Mouse (Mus musculus) forebrain, embryonic 12.5 days (tissue): ENCODE data around the gene Ehmt2. TPM values are rescaled to one million over a fixed set of nuclear protein-coding genes. Genes with fewer than 3 reads are reported as not detected.

Experiments used
- ATAC-seq: fragments of 200-750 bp; cut with Nextera tagmentation; 2 replicates; pipeline ENCODE4 v1.8.0; 2017; ENCODE audit warnings: moderate TSS enrichment; ENCODE audit not compliant: low FRiP score
- H3K27ac ChIP-seq: fragments of 300-500 bp; sonication (generic); 2 replicates; pipeline ENCODE4 v1.5.1; 2016; ENCODE audit warnings: mild to moderate bottlenecking
- H3K27me3 ChIP-seq: fragments of 300-500 bp; sonication (generic); 2 replicates; pipeline ENCODE4 v1.6.1; 2016; ENCODE audit warnings: mild to moderate bottlenecking
- H3K36me3 ChIP-seq: fragments of 300-500 bp; sonication (generic); replicated peaks from 2 replicates; pipeline ENCODE4 v1.6.1; 2016; ENCODE audit warnings: mild to moderate bottlenecking
- H3K4me1 ChIP-seq: fragments of 300-500 bp; sonication (generic); 2 replicates; pipeline ENCODE4 v1.6.1; 2016
- H3K4me2 ChIP-seq: fragments of 300-500 bp; sonication (generic); 2 replicates; pipeline ENCODE4 v1.6.1; 2016; ENCODE audit warnings: mild to moderate bottlenecking, moderate library complexity
- H3K4me3 ChIP-seq: fragments of 300-500 bp; sonication (generic); replicated peaks from 2 replicates; pipeline ENCODE4 v1.5.1; 2016; ENCODE audit warnings: mild to moderate bottlenecking
- H3K9ac ChIP-seq: fragments of 300-500 bp; sonication (generic); 2 replicates; pipeline ENCODE4 v1.6.1; 2016; ENCODE audit warnings: mild to moderate bottlenecking
- H3K9me3 ChIP-seq: fragments of 300-500 bp; sonication (generic); 2 replicates; pipeline ENCODE4 v1.6.1; 2016
- WGBS: fragments of 180-500 bp; shearing (Covaris S2); methylation state at CpG from one replicate; pipeline ENCODE4 v1.1.7; 2016; 5-methylcytosine and 5-hydroxymethylcytosine counted together
- polyA plus RNA-seq: library from polyadenylated mRNA; unstranded; fragments of >200 nt; fragmentation: Nextera tagmentation; extraction: Ambion mirVana; gene quantifications from 2 replicates; pipeline ENCODE4 v1.2.1, GENCODE M21; 2016

Gene Ehmt2
- polyA plus RNA-seq, 1 experiment from 2014 or later = 111 TPM

- Histone ChIP-seq H3K27me3 (0 out of 2 replicates have a peak, but pooled peaks cover 3% of the 10 kb centered on the region), H3K27ac (no peak overlapping the region), H3K4me3 (no peak overlapping the region), H3K9ac (no peak overlapping the region), H3K4me2 (no peak overlapping the region), H3K9me3 (no peaks in the 10 kb centered on the region), H3K4me1 (no peaks in the 10 kb centered on the region), H3K36me3 (no peaks in the 10 kb centered on the region)
- whole genome bisulfite sequencing = 90% methylated on average over 6 of the region's 6 CpGs
- no peak for ATAC-seq
Measured at GRCm38 (mm10) chr17:34874321-34874720, 23.9 kb upstream of the Ehmt2 start.

GRCm38 (mm10) chr17:34879336-34879879 is 18.9 kb upstream of the Ehmt2 start, which contains the start of gene Zbtb12:
Gene Zbtb12, plus strand, starts transcription at chr17:34879483.
- H3K27me3 ChIP-seq = peaks cover 13% of the 10 kb centered on the region
- 0 out of 2 replicates have a peak, but pooled peaks cover 6% of the 10 kb centered on the region for H3K4me1 ChIP-seq
- no peak within 1 kb of the TSS for H3K4me3 ChIP-seq
- no peaks in the 10 kb centered on the region for H3K9me3 ChIP-seq
- H3K9ac ChIP-seq = no peak within 1 kb of the TSS
- H3K36me3 ChIP-seq = no peaks in the 10 kb centered on the region
- no peak for ATAC-seq
- H3K4me2 ChIP-seq = no peak within 1 kb of the TSS
- H3K27ac ChIP-seq = no peak within 1 kb of the TSS
- WGBS = 66% methylated on average over 11 of the region's 11 CpGs

- ATAC-seq = no peak
- Histone ChIP-seq H3K27ac (no peak overlapping the region), H3K36me3 (no peaks in the 10 kb centered on the region), H3K4me2 (no peak overlapping the region), H3K9ac (no peak overlapping the region), H3K27me3 (peaks cover 13% of the 10 kb centered on the region), H3K4me1 (0 out of 2 replicates have a peak, but pooled peaks cover 6% of the 10 kb centered on the region), H3K4me3 (no peak overlapping the region), H3K9me3 (no peaks in the 10 kb centered on the region)
Measured at GRCm38 (mm10) chr17:34881166-34881565, 17.1 kb upstream of the Ehmt2 start.

- no peak within 1 kb of the TSS for H3K9ac ChIP-seq
Measured at GRCm38 (mm10) chr17:34881683-34882310, 16.5 kb upstream of the Ehmt2 start, which contains the start of gene Gm20547. Gene Gm20547, minus strand, starts transcription at chr17:34882042.

GRCm38 (mm10) chr17:34883332-34883731 is 14.9 kb upstream of the Ehmt2 start:
- no peak overlapping the region for H3K27ac ChIP-seq
- H3K9me3 ChIP-seq = no peaks in the 10 kb centered on the region
- H3K9ac ChIP-seq = no peak overlapping the region
- H3K4me1 ChIP-seq = 0 out of 2 replicates have a peak, but pooled peaks cover 6% of the 10 kb centered on the region
- no peaks in the 10 kb centered on the region for H3K36me3 ChIP-seq
- no peak overlapping the region for H3K4me2 ChIP-seq
- WGBS = 70% methylated on average over 3 of the region's 3 CpGs
- ATAC-seq = no peak
- H3K27me3 ChIP-seq = peaks cover 10% of the 10 kb centered on the region
- H3K4me3 ChIP-seq = no peak overlapping the region

More at GRCm38 (mm10) chr17:34881683-34882310, 16.5 kb upstream of the Ehmt2 start, which contains the start of gene Gm20547:
- no peaks in the 10 kb centered on the region for H3K9me3 ChIP-seq
- 0 out of 2 replicates have a peak, but pooled peaks cover 6% of the 10 kb centered on the region for H3K4me1 ChIP-seq
- ATAC-seq = no peak
- H3K4me2 ChIP-seq = no peak within 1 kb of the TSS
- peaks cover 13% of the 10 kb centered on the region for H3K27me3 ChIP-seq
- H3K4me3 ChIP-seq = no peak within 1 kb of the TSS
- H3K36me3 ChIP-seq = no peaks in the 10 kb centered on the region
- H3K27ac ChIP-seq = no peak within 1 kb of the TSS
- WGBS = 8% methylated on average over 15 of the region's 15 CpGs

- no peak overlapping the region for H3K4me2 ChIP-seq
- no peak overlapping the region for H3K4me3 ChIP-seq
- WGBS = 87% methylated on average over 6 of the region's 6 CpGs
- H3K36me3 ChIP-seq = no peaks in the 10 kb centered on the region
- peaks cover 10% of the 10 kb centered on the region for H3K27me3 ChIP-seq
- no peak for ATAC-seq
- H3K4me1 ChIP-seq = 0 out of 2 replicates have a peak, but pooled peaks cover 6% of the 10 kb centered on the region
- no peak overlapping the region for H3K9ac ChIP-seq
- H3K27ac ChIP-seq = no peak overlapping the region
- H3K9me3 ChIP-seq = no peaks in the 10 kb centered on the region
Measured at GRCm38 (mm10) chr17:34884704-34885103, 13.6 kb upstream of the Ehmt2 start.

- H3K4me2 ChIP-seq = no peak overlapping the region
- H3K9me3 ChIP-seq = no peaks in the 10 kb centered on the region
- peaks cover 10% of the 10 kb centered on the region for H3K27me3 ChIP-seq
- no peak overlapping the region for H3K27ac ChIP-seq
- H3K4me1 ChIP-seq = 0 out of 2 replicates have a peak, but pooled peaks cover 6% of the 10 kb centered on the region
- no peak overlapping the region for H3K9ac ChIP-seq
- H3K36me3 ChIP-seq = no peaks in the 10 kb centered on the region
- no peak overlapping the region for H3K4me3 ChIP-seq
- no peak for ATAC-seq
- WGBS = 94% methylated on average over 3 of the region's 3 CpGs
Measured at GRCm38 (mm10) chr17:34885615-34886014, 12.7 kb upstream of the Ehmt2 start.

- WGBS = 92% methylated on average over 5 of the region's 5 CpGs
- Histone ChIP-seq H3K27me3 (no peaks in the 10 kb centered on the region), H3K4me2 (no peak overlapping the region), H3K9me3 (no peaks in the 10 kb centered on the region), H3K36me3 (no peaks in the 10 kb centered on the region), H3K4me1 (no peaks in the 10 kb centered on the region), H3K27ac (no peak overlapping the region), H3K9ac (no peak overlapping the region), H3K4me3 (no peak overlapping the region)
- ATAC-seq = no peak
Measured at GRCm38 (mm10) chr17:34887942-34888341, 10.3 kb upstream of the Ehmt2 start.

- Histone ChIP-seq H3K27ac (no peak overlapping the region), H3K9ac (no peak overlapping the region), H3K36me3 (no peaks in the 10 kb centered on the region), H3K4me1 (peaks cover 9% of the 10 kb centered on the region), H3K27me3 (no peaks in the 10 kb centered on the region), H3K4me3 (no peak overlapping the region), H3K9me3 (no peaks in the 10 kb centered on the region), H3K4me2 (no peak overlapping the region)
- no peak for ATAC-seq
- 88% methylated on average over 12 of the region's 12 CpGs for WGBS
Measured at GRCm38 (mm10) chr17:34890074-34890743, 8.1 kb upstream of the Ehmt2 start.

- Histone ChIP-seq H3K4me1 (peaks cover 21% of the 10 kb centered on the region), H3K27ac (no peak overlapping the region), H3K36me3 (peaks cover 9% of the 10 kb centered on the region), H3K27me3 (no peaks in the 10 kb centered on the region), H3K4me3 (no peak overlapping the region), H3K9me3 (no peaks in the 10 kb centered on the region), H3K4me2 (no peak overlapping the region), H3K9ac (no peak overlapping the region)
- no peak for ATAC-seq
- 92% methylated on average over 2 of the region's 2 CpGs for WGBS
Measured at GRCm38 (mm10) chr17:34891377-34891776, 6.9 kb upstream of the Ehmt2 start.

GRCm38 (mm10) chr17:34893072-34893824 is 5.0 kb upstream of the Ehmt2 start:
- Histone ChIP-seq H3K4me3 (peak overlapping the region; percentile 86), H3K27me3 (no peaks in the 10 kb centered on the region), H3K36me3 (peaks cover 10% of the 10 kb centered on the region), H3K4me2 (peak overlapping the region; percentile 98), H3K4me1 (peaks cover 35% of the 10 kb centered on the region), H3K9ac (peak overlapping the region; percentile 98), H3K27ac (peak overlapping the region; percentile 94), H3K9me3 (no peaks in the 10 kb centered on the region)
- 69% methylated on average over 12 of the region's 12 CpGs for WGBS
- peak; percentile 3 for ATAC-seq

- Histone ChIP-seq H3K4me3 (peak overlapping the region; percentile 86), H3K36me3 (peaks cover 10% of the 10 kb centered on the region), H3K9ac (peak overlapping the region; percentile 98), H3K27me3 (no peaks in the 10 kb centered on the region), H3K4me1 (peaks cover 35% of the 10 kb centered on the region), H3K4me2 (peak overlapping the region; percentile 98), H3K9me3 (no peaks in the 10 kb centered on the region), H3K27ac (peak overlapping the region; percentile 94)
- WGBS = 0% methylated on average over 43 of the region's 51 CpGs
- peak; percentile 89 for ATAC-seq
Measured at GRCm38 (mm10) chr17:34894074-34894597, 4.1 kb upstream of the Ehmt2 start.
